Mouse (Mus musculus) left cerebral cortex, adult 18-20 months (tissue): ENCODE results near the gene H2-DMa. TPM values are rescaled to one million over a fixed set of nuclear protein-coding genes. Genes with fewer than 3 reads are reported as not detected.

ENCODE experiments used
- total RNA-seq, 2 experiments: library from RNA; stranded (reverse); gene quantifications; 2 replicates each; pipeline ENCODE4 v1.2.3; 2021

The H2-DMa gene
- total RNA-seq, 2 experiments from 2014 or later, result 22.3 to 26.5 TPM

Other genes starting within 250 kb of the H2-DMa start
- not detected for gene Gm7029, start 245.7 kb upstream of the H2-DMa start, total RNA-seq
- gene Kifc1, start 228.9 kb upstream of the H2-DMa start, total RNA-seq, result 1 to 10 TPM; 2.5 to 2.8 TPM
- under 1 TPM in 1 of 2 experiments, not detected in 1; 0.58 TPM for gene Platr17, start 214.4 kb upstream of the H2-DMa start, total RNA-seq
- 10 to 100 TPM; 27.4 to 34.7 TPM for gene Daxx, start 210.1 kb upstream of the H2-DMa start, total RNA-seq
- gene Tapbp, start 203.6 kb upstream of the H2-DMa start, total RNA-seq, result 10 to 100 TPM; 42.0 to 53.5 TPM
- gene Zbtb22, start 203.6 kb upstream of the H2-DMa start, total RNA-seq, result 10 to 100 TPM; 33.0 to 35.5 TPM
- gene Rgl2, start 190.0 kb upstream of the H2-DMa start, total RNA-seq, result 10 to 100 TPM; 62.2 to 63.5 TPM
- gene Pfdn6, start 179.2 kb upstream of the H2-DMa start, total RNA-seq, result 10 to 100 TPM; 92.3 to 94.0 TPM
- gene Wdr46, start 178.9 kb upstream of the H2-DMa start, total RNA-seq, result 10 to 100 TPM; 12.5 to 13.8 TPM
- gene B3galt4, start 168.1 kb upstream of the H2-DMa start, total RNA-seq, result 1 to 10 TPM; 5.9 to 6.5 TPM
- gene Vps52, start 163.7 kb upstream of the H2-DMa start, total RNA-seq, result 10 to 100 TPM; 71.1 to 71.2 TPM
- 100 to 1,000 TPM; 332 to 337 TPM for gene Rps18, start 163.5 kb upstream of the H2-DMa start, total RNA-seq
- gene H2-K1, start 119.2 kb upstream of the H2-DMa start, total RNA-seq, result 10 to 100 TPM; 30.9 to 33.6 TPM
- 10 to 100 TPM; 31.6 to 34.6 TPM for gene Ring1, start 94.9 kb upstream of the H2-DMa start, total RNA-seq
- 10 to 100 TPM; 39.3 to 43.2 TPM for gene H2-Ke6, start 91.5 kb upstream of the H2-DMa start, total RNA-seq
- gene Slc39a7, start 87.9 kb upstream of the H2-DMa start, total RNA-seq, result 100 to 1,000 TPM in 1 of 2 experiments, 10 to 100 TPM in 1; 96.1 to 101 TPM
- 10 to 100 TPM; 80.6 to 84.1 TPM for gene Rxrb, start 87.7 kb upstream of the H2-DMa start, total RNA-seq
- gene Col11a2, start 80.1 kb upstream of the H2-DMa start, total RNA-seq, result 10 to 100 TPM; 14.5 to 14.6 TPM
- not detected for gene H2-Oa, start 27.2 kb upstream of the H2-DMa start, total RNA-seq
- 100 to 1,000 TPM; 177 to 179 TPM for gene Brd2, start 3.1 kb downstream of the H2-DMa start, total RNA-seq
- 1 to 10 TPM; 1.2 to 1.8 TPM for gene H2-DMb2, start 23.8 kb downstream of the H2-DMa start, total RNA-seq
- gene H2-DMb1, start 33.5 kb downstream of the H2-DMa start, total RNA-seq, result 1 to 10 TPM; 2.2 to 2.7 TPM
- 1 to 10 TPM; 3.1 to 3.2 TPM for gene Tap1, start 68.0 kb downstream of the H2-DMa start, total RNA-seq
- gene Psmb9, start 68.2 kb downstream of the H2-DMa start, total RNA-seq, result 1 to 10 TPM; 2.6 to 2.8 TPM
- gene Psmb8, start 78.2 kb downstream of the H2-DMa start, total RNA-seq, result 1 to 10 TPM; 4.6 to 5.5 TPM
- gene Tap2, start 84.0 kb downstream of the H2-DMa start, total RNA-seq, result 10 to 100 TPM; 10.7 to 11.7 TPM
- gene H2-Ob, start 119.4 kb downstream of the H2-DMa start, total RNA-seq, result under 1 TPM; 0.40 to 0.44 TPM
- gene H2-Ab1, start 138.1 kb downstream of the H2-DMa start, total RNA-seq, result 1 to 10 TPM; 3.2 to 5.2 TPM
- 1 to 10 TPM; 4.5 to 5.9 TPM for gene H2-Aa, start 168.3 kb downstream of the H2-DMa start, total RNA-seq
- 1 to 10 TPM; 4.0 to 6.0 TPM for gene H2-Eb1, start 186.3 kb downstream of the H2-DMa start, total RNA-seq
- not detected for gene H2-Eb2, start 206.1 kb downstream of the H2-DMa start, total RNA-seq
- under 1 TPM; 0.63 to 0.68 TPM for gene Btnl2, start 235.3 kb downstream of the H2-DMa start, total RNA-seq